Mouse (Mus musculus) hindbrain, embryonic 10.5 days (tissue): ENCODE results near the gene Scfd2. TPM values are rescaled to one million over a fixed set of nuclear protein-coding genes. Genes with fewer than 3 reads are reported as not detected.

Experiments
- DNase-seq: peaks from one replicate; pipeline ENCODE4 v3.0.0-alpha.2; 2017; ENCODE audit warnings: low spot score
- H3K27ac ChIP-seq: fragments of 300-500 bp; sonication (generic); 2 replicates; pipeline ENCODE4 v1.5.1; 2016; ENCODE audit warnings: mild to moderate bottlenecking, moderate library complexity
- H3K27me3 ChIP-seq: fragments of 300-500 bp; sonication (generic); 2 replicates; pipeline ENCODE4 v1.6.1; 2016; ENCODE audit warnings: mild to moderate bottlenecking; ENCODE audit not compliant: poor library complexity, insufficient read depth, severe bottlenecking
- H3K36me3 ChIP-seq: fragments of 300-500 bp; sonication (generic); 2 replicates; pipeline ENCODE4 v1.6.1; 2016; ENCODE audit warnings: mild to moderate bottlenecking, moderate library complexity
- H3K4me1 ChIP-seq: fragments of 300-500 bp; sonication (generic); replicated peaks from 2 replicates; pipeline ENCODE4 v1.6.1; 2016; ENCODE audit warnings: mild to moderate bottlenecking
- H3K4me3 ChIP-seq: fragments of 300-500 bp; sonication (generic); 2 replicates; pipeline ENCODE4 v1.5.1; 2016; ENCODE audit warnings: mild to moderate bottlenecking, moderate library complexity
- H3K9me3 ChIP-seq: fragments of 300-500 bp; sonication (generic); 2 replicates; pipeline ENCODE4 v1.6.1; 2016; ENCODE audit warnings: mild to moderate bottlenecking, moderate library complexity
- WGBS: fragments of 180-500 bp; shearing (Covaris S2); methylation state at CpG from one replicate; pipeline ENCODE4 v1.1.7; 2016; 5-methylcytosine and 5-hydroxymethylcytosine counted together
- polyA plus RNA-seq: library from polyadenylated mRNA; unstranded; fragments of >200 nt; fragmentation: Nextera tagmentation; extraction: Ambion mirVana; gene quantifications from 2 replicates; pipeline ENCODE4 v1.2.1, GENCODE M21; 2016

Scfd2 gene
- 18.1 and 19.7 TPM in 2 replicates for polyA plus RNA-seq

- peak within 1 kb of the TSS; percentile 80 for H3K4me3 ChIP-seq
- 7% methylated on average over 35 of the region's 35 CpGs for WGBS
- H3K27ac ChIP-seq, result peak within 1 kb of the TSS; percentile 71
- no peaks in the 10 kb centered on the region for H3K9me3 ChIP-seq
- peak; percentile 97 for DNase-seq
- no peaks in the 10 kb centered on the region for H3K27me3 ChIP-seq
- peaks cover 33% of the 10 kb centered on the region for H3K4me1 ChIP-seq
- no peaks in the 10 kb centered on the region for H3K36me3 ChIP-seq
Measured at GRCm38 (mm10) chr5:74531630-74532280, at the start of gene Scfd2. Gene Scfd2 (minus strand): TSS chr5:74531759.

DNA sequence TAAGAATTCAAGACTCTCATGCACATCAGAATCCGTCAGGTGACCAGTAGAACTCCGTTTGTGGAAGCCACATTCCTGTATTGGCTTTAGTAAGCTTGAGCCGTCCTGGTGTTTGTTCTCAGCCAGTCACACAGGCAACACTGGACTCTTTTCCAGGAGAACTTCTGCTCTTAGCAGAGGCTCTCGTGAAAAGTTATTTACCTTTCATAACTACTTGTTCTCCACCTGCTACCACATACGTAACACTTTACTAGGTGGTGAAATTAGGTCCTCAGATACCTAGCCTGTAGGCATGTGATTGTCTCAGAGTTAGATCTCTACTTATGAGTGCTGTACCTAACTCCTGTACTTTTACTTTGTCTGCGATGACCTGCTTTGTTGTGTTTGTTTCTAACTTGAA lies 40.2 kb upstream of the Scfd2 start:
- Histone ChIP-seq H3K27ac (no peak overlapping the region), H3K36me3 (peaks cover 64% of the 10 kb centered on the region), H3K4me3 (no peak overlapping the region), H3K27me3 (no peaks in the 10 kb centered on the region), H3K9me3 (no peaks in the 10 kb centered on the region), H3K4me1 (no peaks in the 10 kb centered on the region)
- DNase-seq, result no peak
- 90% methylated on average over 6 of the region's 6 CpGs for WGBS

DNA sequence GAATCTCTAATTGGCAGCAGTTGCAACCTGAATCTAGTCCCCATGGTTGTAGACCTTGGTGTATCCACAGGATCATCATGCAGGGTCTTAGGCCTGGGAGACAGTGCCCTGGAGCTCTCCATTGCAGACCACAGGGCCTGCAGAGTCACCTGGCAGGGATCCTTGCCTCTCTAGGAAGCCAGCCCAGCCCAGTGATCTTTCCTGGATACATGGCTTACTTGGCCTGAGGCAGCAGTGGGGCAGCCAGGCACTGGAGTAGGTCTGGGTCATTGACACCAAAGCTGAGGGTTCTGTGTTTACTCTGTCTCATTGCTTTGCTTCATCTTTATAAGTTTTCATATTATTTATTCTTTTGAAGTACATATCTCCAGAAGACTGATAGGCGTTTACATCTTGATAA lies 29.6 kb upstream of the Scfd2 start:
- Histone ChIP-seq H3K27ac (no peak overlapping the region), H3K4me1 (no peaks in the 10 kb centered on the region), H3K4me3 (no peak overlapping the region), H3K27me3 (no peaks in the 10 kb centered on the region), H3K9me3 (no peaks in the 10 kb centered on the region), H3K36me3 (peaks cover 84% of the 10 kb centered on the region)
- WGBS, result 94% methylated on average over 1 of the region's 1 CpGs
- no peak for DNase-seq

GRCm38 (mm10) chr5:74549566-74549965 lies 18.0 kb upstream of the Scfd2 start:
- H3K9me3 ChIP-seq, result no peaks in the 10 kb centered on the region
- no peaks in the 10 kb centered on the region for H3K4me1 ChIP-seq
- DNase-seq, result no peak
- WGBS, result 95% methylated on average over 8 of the region's 8 CpGs
- no peaks in the 10 kb centered on the region for H3K27me3 ChIP-seq
- H3K36me3 ChIP-seq, result peaks cover 90% of the 10 kb centered on the region
- no peak overlapping the region for H3K27ac ChIP-seq
- H3K4me3 ChIP-seq, result no peak overlapping the region

- Histone ChIP-seq H3K36me3 (peaks cover 96% of the 10 kb centered on the region), H3K27me3 (no peaks in the 10 kb centered on the region), H3K27ac (no peak overlapping the region), H3K9me3 (no peaks in the 10 kb centered on the region), H3K4me1 (no peaks in the 10 kb centered on the region), H3K4me3 (no peak overlapping the region)
- no peak for DNase-seq
- 95% methylated on average over 4 of the region's 4 CpGs for WGBS
Measured at GRCm38 (mm10) chr5:74545606-74546005, 14.0 kb upstream of the Scfd2 start.

- Histone ChIP-seq H3K36me3 (peaks cover 32% of the 10 kb centered on the region), H3K9me3 (no peaks in the 10 kb centered on the region), H3K4me1 (peaks cover 24% of the 10 kb centered on the region), H3K27me3 (no peaks in the 10 kb centered on the region), H3K27ac (peak overlapping the region; percentile 98), H3K4me3 (peak overlapping the region; percentile 89)
- no peak for DNase-seq
- 55% methylated on average over 12 of the region's 12 CpGs for WGBS
Measured at GRCm38 (mm10) chr5:74536180-74536947, 4.8 kb upstream of the Scfd2 start.

DNA sequence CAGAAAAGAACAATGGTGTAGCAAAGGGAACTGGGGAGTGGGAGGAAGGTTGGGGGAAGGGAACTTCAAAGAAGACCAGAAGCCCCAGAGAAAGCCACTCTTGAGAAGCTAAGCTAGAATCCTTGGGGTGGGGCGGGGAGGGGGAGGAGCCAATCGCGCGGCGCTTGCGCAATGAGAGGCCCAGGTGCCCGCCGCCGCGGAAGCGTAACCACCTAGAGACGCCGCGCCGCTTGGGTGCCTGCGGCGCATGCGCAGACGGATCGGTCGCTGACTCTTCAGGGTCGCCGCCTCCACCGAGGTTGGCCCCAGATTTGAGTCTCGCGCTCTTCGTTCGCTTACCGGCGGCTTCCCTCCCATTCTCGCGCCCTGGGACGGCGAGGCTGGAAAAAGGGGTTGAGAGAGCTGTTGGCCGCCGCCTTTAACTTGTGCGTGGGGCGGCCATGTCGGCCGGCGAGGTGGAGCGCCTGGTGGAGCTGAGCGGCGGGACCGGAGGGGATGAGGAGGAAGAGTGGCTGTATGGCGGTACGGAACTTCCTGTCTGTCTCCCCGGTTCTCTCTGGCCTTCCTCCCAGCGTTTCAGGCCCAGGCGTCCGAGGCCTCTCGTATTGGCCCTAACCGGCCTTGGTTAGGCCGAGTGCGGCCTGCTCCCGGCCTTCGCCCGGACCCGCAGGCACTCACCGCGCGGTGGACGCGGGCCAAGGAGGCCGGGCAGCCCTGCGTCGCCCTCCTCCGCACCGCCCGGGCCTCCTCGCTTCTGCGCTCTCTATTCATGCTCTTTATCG lies 3.9 kb upstream of the Scfd2 start, which contains the start of gene Fip1l1:
Gene Fip1l1, plus strand, starts transcription at position 210 of the 782 bp plus-strand sequence.
- peak; percentile 97 for DNase-seq
- Histone ChIP-seq H3K4me3 (peak within 1 kb of the TSS; percentile 89), H3K27ac (peak within 1 kb of the TSS; percentile 98), H3K9me3 (no peaks in the 10 kb centered on the region), H3K27me3 (no peaks in the 10 kb centered on the region), H3K4me1 (peaks cover 33% of the 10 kb centered on the region), H3K36me3 (peaks cover 23% of the 10 kb centered on the region)
- under 1% methylated on average over 73 of the region's 73 CpGs for WGBS

DNA sequence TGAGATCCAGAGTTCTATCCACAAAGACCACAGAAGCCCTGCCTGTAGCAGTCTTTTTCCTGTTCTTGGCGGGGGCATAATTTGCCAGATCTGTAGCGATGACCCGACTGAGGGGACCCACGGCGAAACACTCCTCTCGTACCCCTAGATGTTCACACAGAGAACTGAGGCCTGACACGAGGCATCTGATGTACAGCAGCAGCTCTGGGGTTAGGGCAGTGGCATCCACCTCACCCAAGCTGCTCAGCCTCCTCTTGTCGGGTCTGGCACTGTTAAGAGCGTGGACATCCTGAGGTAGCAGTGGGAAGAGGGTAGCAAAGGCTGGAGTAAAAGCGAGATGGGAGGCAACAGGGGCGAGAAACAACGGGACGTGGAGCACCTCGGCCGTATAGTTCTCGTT lies 774 bp downstream of the Scfd2 start:
- Histone ChIP-seq H3K27me3 (no peaks in the 10 kb centered on the region), H3K36me3 (no peaks in the 10 kb centered on the region), H3K4me1 (peaks cover 26% of the 10 kb centered on the region), H3K9me3 (no peaks in the 10 kb centered on the region), H3K27ac (peak overlapping the region; percentile 71; the same call in 1 of the 2 replicates), H3K4me3 (peak overlapping the region; percentile 80)
- WGBS, result 25% methylated on average over 16 of the region's 16 CpGs
- no peak for DNase-seq

DNA sequence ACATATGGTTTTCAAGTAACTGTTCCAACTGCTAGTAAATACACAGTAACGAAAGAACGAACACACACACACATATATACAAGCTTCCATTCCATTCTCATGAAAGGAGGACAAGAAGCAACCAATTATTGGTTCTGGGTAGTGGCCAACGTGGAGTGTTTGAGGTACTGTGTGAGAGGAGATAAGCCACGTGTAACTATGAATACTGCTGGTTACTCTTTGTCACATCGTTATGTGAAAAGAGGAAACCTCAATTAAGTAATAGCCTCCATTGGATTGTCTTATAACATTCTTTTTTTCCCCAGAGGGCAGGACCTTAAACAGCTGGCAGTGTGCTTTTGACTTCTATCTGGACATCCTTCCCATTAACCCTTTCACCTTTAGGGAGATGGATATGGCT lies 4.5 kb downstream of the Scfd2 start:
- H3K4me3 ChIP-seq, result no peak overlapping the region
- no peaks in the 10 kb centered on the region for H3K27me3 ChIP-seq
- no peak overlapping the region for H3K27ac ChIP-seq
- H3K4me1 ChIP-seq, result peaks cover 18% of the 10 kb centered on the region
- H3K9me3 ChIP-seq, result no peaks in the 10 kb centered on the region
- DNase-seq, result no peak
- WGBS, result 84% methylated on average over 5 of the region's 5 CpGs
- H3K36me3 ChIP-seq, result no peaks in the 10 kb centered on the region

- no peaks in the 10 kb centered on the region for H3K27me3 ChIP-seq
- H3K9me3 ChIP-seq, result no peaks in the 10 kb centered on the region
- H3K4me1 ChIP-seq, result no peaks in the 10 kb centered on the region
- no peak for DNase-seq
- no peak overlapping the region for H3K27ac ChIP-seq
- H3K4me3 ChIP-seq, result no peak overlapping the region
- H3K36me3 ChIP-seq, result peaks cover 3% of the 10 kb centered on the region; the same call in 1 of the 2 replicates
Measured at GRCm38 (mm10) chr5:74511686-74512085, 19.9 kb downstream of the Scfd2 start.

- DNase-seq, result no peak
- Histone ChIP-seq H3K36me3 (no peaks in the 10 kb centered on the region), H3K9me3 (no peaks in the 10 kb centered on the region), H3K4me3 (no peak overlapping the region), H3K4me1 (no peaks in the 10 kb centered on the region), H3K27me3 (no peaks in the 10 kb centered on the region), H3K27ac (no peak overlapping the region)
- 92% methylated on average over 3 of the region's 3 CpGs for WGBS
Measured at GRCm38 (mm10) chr5:74492705-74493104, 38.9 kb downstream of the Scfd2 start.

- no peak for DNase-seq
- H3K4me1 ChIP-seq, result peaks cover 10% of the 10 kb centered on the region; the same call in 1 of the 2 replicates
- H3K27ac ChIP-seq, result no peak overlapping the region
- 91% methylated on average over 4 of the region's 4 CpGs for WGBS
- no peaks in the 10 kb centered on the region for H3K27me3 ChIP-seq
- H3K36me3 ChIP-seq, result no peaks in the 10 kb centered on the region
- H3K4me3 ChIP-seq, result no peak overlapping the region
- no peaks in the 10 kb centered on the region for H3K9me3 ChIP-seq
Measured at GRCm38 (mm10) chr5:74484646-74485045, 46.9 kb downstream of the Scfd2 start.
